Mouse (Mus musculus): ENCODE results near the gene Hs3st2. TPM values are rescaled to one million over a fixed set of nuclear protein-coding genes. Genes with fewer than 3 reads are reported as not detected.

The Hs3st2 gene
- total and polyA plus RNA-seq, 3 experiments, result not detected

DNA sequence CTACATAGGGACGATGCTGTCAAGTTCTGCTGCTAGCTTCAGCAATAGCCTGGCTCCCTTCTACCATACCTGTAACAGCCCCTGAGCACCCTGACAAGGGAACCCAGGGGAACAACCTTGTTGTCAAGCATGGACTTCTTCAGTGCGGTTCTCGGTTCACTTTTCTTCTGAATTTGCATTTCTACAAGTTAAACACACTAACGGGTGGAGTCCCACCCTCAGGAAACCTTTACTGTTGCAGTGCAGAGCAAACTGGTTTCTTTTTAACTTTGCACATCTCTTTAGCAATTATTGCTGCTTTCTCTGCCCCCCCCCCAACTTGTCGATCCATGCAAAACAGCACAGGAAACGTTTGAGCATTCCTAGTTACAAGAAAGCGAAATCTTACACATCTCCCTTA is 19.7 kb upstream of the Hs3st2 start:
- H3K4me2 ChIP-seq (ENCODE audit: insufficient read depth, low read depth, poor library complexity, severe bottlenecking), result peak overlapping the region; percentile 65
- peaks cover 14 to 31% of the 10 kb centered on the region in 2 experiments for H3K4me1 ChIP-seq (ENCODE audit: control insufficient read depth in 1 of 2, insufficient read depth in 2 of 2)
- H3K9me3 ChIP-seq (replicated peaks; ENCODE audit: low read length), result no peaks in the 10 kb centered on the region
- in situ Hi-C loops (cut with MboI; ENCODE audit: low pct_ligation_motif_present, low pct_unique_long_range_greater_than_20kb, low sequenced_read_pairs) (no loop called here), dilution Hi-C loops (cut with MboI; ENCODE audit: extremely low pct_ligation_motif_present, extremely low pct_unique_long_range_greater_than_20kb, low sequenced_read_pairs) (no loop called here)
- H3K36me3 ChIP-seq (replicated peaks in 1 of 2; ENCODE audit: control insufficient read depth in 1 of 2, insufficient read depth in 1 of 2, low read length in 1 of 2), result no peaks in the 10 kb centered on the region
- peaks cover 7% of the 10 kb centered on the region for H3K27me3 ChIP-seq (replicated peaks)
- peak; percentile 74 for DNase-seq (ENCODE audit: extremely low read depth)
- no peak for TF ChIP-seq ZKSCAN1 (IDR thresholded peaks at IDR 0.05; ENCODE audit: borderline replicate concordance, low read depth, low read length)
- TF ChIP-seq SIN3A (IDR thresholded peaks at IDR 0.05; ENCODE audit: low read length), result 0 out of 2 replicates have a peak, but pooled peaks have one; percentile 25
- peak; percentile 59; the same call in 1 of the 2 replicates for TF ChIP-seq MEF2A (IDR thresholded peaks at IDR 0.05; ENCODE audit: borderline replicate concordance, low read depth, low read length)
- TF ChIP-seq BHLHE40 (IDR thresholded peaks at IDR 0.05; ENCODE audit: low read depth, low read length), result peak; percentile 35; the same call in 1 of the 2 replicates
- 0 out of 2 replicates have a peak, but pooled peaks have one; percentile 17 for TF ChIP-seq ETS1 (conservative IDR thresholded peaks at IDR 0.05; ENCODE audit: low read depth, low read length)
- TF ChIP-seq POLR2AphosphoS2 (IDR thresholded peaks at IDR 0.05; ENCODE audit: low read depth, low read length), result no peak
- TF ChIP-seq IRF4 (IDR thresholded peaks at IDR 0.05; ENCODE audit: low read depth, low read length), result peak; percentile 85
- TF ChIP-seq NELFE (IDR thresholded peaks at IDR 0.05; ENCODE audit: low read depth, low read length), result no peak
- no peak for TF ChIP-seq USF1 (IDR thresholded peaks at IDR 0.05; ENCODE audit: low read depth, low read length)
- TF ChIP-seq CHD2 (IDR thresholded peaks at IDR 0.05; ENCODE audit: low read length), result no peak
- no peak for TF ChIP-seq SMC3 (IDR thresholded peaks at IDR 0.05; ENCODE audit: low read depth, low read length)
- peak; percentile 56 for TF ChIP-seq EP300 (IDR thresholded peaks at IDR 0.05; ENCODE audit: low read length)
- no peak for TF ChIP-seq MXI1 (IDR thresholded peaks at IDR 0.05; ENCODE audit: low read depth, low read length)
- no peak overlapping the region for H3K27ac ChIP-seq (ENCODE audit: insufficient read depth, low read depth)
- no peak overlapping the region for H3K4me3 ChIP-seq (replicated peaks in 1 of 3; ENCODE audit: low read depth in 2 of 3, low read length in 2 of 3, poor library complexity in 1 of 3)
- no peaks in the 10 kb centered on the region for H3K79me2 ChIP-seq (replicated peaks; ENCODE audit: control insufficient read depth, extremely low read depth, insufficient read depth, poor library complexity, severe bottlenecking)
- no peak overlapping the region for H3K9ac ChIP-seq (ENCODE audit: insufficient read depth, low read depth)

DNA sequence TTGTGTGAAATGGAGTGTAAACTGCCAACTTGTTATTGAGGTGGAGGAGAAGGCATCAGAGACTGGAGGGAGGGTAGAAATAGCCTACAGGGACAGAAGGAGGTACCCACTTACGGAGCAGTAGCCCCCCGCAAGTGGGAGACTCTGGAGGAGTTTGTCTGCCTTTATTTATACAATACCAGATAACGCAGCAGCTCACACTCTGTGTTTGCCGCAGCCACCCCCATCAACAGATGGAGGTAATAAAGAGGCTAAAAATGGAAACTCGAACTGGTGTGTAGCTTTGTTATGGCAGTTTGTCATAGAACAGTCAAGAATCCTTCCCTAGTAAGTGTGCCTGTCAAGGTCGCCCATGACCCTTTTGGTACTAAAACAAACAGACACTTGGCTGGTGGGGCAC is 16.2 kb upstream of the Hs3st2 start:
- Histone ChIP-seq H3K27ac (ENCODE audit: insufficient read depth, low read depth) (no peak overlapping the region), H3K9ac (ENCODE audit: insufficient read depth, low read depth) (no peak overlapping the region), H3K4me3 (replicated peaks in 1 of 3; ENCODE audit: low read depth in 2 of 3, low read length in 2 of 3, poor library complexity in 1 of 3) (no peak overlapping the region), H3K4me2 (ENCODE audit: insufficient read depth, low read depth, poor library complexity, severe bottlenecking) (no peak overlapping the region), H3K4me1 (ENCODE audit: control insufficient read depth in 1 of 2, insufficient read depth in 2 of 2) (peaks cover 14 to 26% of the 10 kb centered on the region in 2 experiments), H3K79me2 (replicated peaks; ENCODE audit: control insufficient read depth, extremely low read depth, insufficient read depth, poor library complexity, severe bottlenecking) (no peaks in the 10 kb centered on the region), H3K36me3 (replicated peaks in 1 of 2; ENCODE audit: control insufficient read depth in 1 of 2, insufficient read depth in 1 of 2, low read length in 1 of 2) (no peaks in the 10 kb centered on the region), H3K27me3 (replicated peaks) (peaks cover 22% of the 10 kb centered on the region), H3K9me3 (replicated peaks; ENCODE audit: low read length) (no peaks in the 10 kb centered on the region)
- dilution Hi-C loops (cut with MboI; ENCODE audit: extremely low pct_ligation_motif_present, extremely low pct_unique_long_range_greater_than_20kb, low sequenced_read_pairs) (no loop called here), in situ Hi-C loops (cut with MboI; ENCODE audit: low pct_ligation_motif_present, low pct_unique_long_range_greater_than_20kb, low sequenced_read_pairs) (no loop called here)
- no peak for DNase-seq (ENCODE audit: extremely low read depth)
- TF ChIP-seq MEF2A (IDR thresholded peaks at IDR 0.05; ENCODE audit: borderline replicate concordance, low read depth, low read length) (no peak), EP300 (IDR thresholded peaks at IDR 0.05; ENCODE audit: low read length) (no peak), USF2 (conservative IDR thresholded peaks at IDR 0.05; ENCODE audit: low read depth, low read length) (no peak), PAX5 (IDR thresholded peaks at IDR 0.05; ENCODE audit: low read length) (no peak), MYC (IDR thresholded peaks at IDR 0.05; ENCODE audit: low read depth, low read length) (no peak), TBP (conservative IDR thresholded peaks at IDR 0.05; ENCODE audit: low read depth, low read length) (no peak), CHD2 (IDR thresholded peaks at IDR 0.05; ENCODE audit: low read length) (no peak), HCFC1 (IDR thresholded peaks at IDR 0.05; ENCODE audit: low read depth, low read length) (no peak), ZMIZ1 (IDR thresholded peaks at IDR 0.05; ENCODE audit: low read depth, low read length) (no peak)

Measured in CH12.LX (cell line).